Mouse (Mus musculus) kidney, postnatal 36 days (tissue): ENCODE measurements at regions not wholly inside any gene's neighbourhood (a gene's known extent, or its start where the extent isn't known, plus 50 kb on each side); places are given as distances from the start of the nearest gene placed in this dataset.

ENCODE experiments used
- DNase-seq, 2 experiments: peaks; one replicate each; pipeline ENCODE4 v3.0.0; 2021 to 2022; ENCODE audit warnings: mixed read lengths in 2 of 2

- no peak for DNase-seq
Measured at GRCm38 (mm10) chr12:94795913-94796615, 896.0 kb upstream of the Flrt2 start.

GRCm38 (mm10) chr12:94804692-94805091 lies 887.3 kb upstream of the Flrt2 start:
- DNase-seq = no peak

- DNase-seq = no peak
Measured at GRCm38 (mm10) chr12:94831400-94831799, 860.6 kb upstream of the Flrt2 start.

GRCm38 (mm10) chr12:94862720-94863119 lies 829.3 kb upstream of the Flrt2 start:
- no peak for DNase-seq

GRCm38 (mm10) chr12:94910816-94911215 lies 781.2 kb upstream of the Flrt2 start:
- no peak for DNase-seq

GRCm38 (mm10) chr12:94943067-94943466 lies 749.0 kb upstream of the Flrt2 start:
- no peak for DNase-seq
